Mouse (Mus musculus): ENCODE data around the gene Elof1.
"Not testable (repeated sequence)": the region's sequence is repeated elsewhere in the genome, so short reads cannot be mapped to it uniquely, and the experiment has no call there.

The Elof1 gene

DNA sequence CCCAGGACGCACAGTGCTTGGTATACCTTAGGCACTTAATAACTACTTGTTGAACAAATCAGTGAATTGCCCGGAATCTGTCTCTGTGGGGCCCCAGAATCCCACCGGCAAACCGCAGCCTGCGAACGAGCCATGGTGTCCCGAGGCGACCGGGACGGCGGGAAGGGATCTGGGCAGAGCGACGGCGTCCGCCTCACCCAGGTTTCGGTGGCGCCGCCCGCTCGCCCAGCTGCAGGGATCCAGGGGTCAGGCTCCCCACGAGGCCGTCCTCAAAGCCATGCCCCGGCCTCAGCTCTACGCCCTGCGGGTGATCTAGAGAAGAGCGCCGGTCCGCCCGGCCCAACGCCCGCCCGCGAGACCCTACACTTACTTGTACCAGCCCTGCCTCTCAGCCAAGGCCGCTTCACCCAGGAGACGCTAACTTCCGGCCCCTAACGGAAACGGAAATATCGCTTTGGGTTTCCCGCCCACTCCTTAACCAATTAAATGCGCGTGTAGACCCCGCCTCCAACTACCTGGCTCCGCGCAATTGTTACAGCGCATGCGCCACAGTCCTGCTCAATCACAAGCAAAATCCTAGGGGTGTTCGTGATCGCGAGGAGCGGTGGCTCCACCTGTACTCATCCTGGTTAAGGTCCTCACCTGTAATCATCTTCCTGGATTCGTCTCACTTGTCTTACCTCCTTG, at the start of gene Elof1:
TSS of gene Elof1 (minus strand) at position 433 of the 687 bp plus-strand sequence.
- peak; percentile 84 for DNase-seq (ENCODE audit: low spot score)

DNA sequence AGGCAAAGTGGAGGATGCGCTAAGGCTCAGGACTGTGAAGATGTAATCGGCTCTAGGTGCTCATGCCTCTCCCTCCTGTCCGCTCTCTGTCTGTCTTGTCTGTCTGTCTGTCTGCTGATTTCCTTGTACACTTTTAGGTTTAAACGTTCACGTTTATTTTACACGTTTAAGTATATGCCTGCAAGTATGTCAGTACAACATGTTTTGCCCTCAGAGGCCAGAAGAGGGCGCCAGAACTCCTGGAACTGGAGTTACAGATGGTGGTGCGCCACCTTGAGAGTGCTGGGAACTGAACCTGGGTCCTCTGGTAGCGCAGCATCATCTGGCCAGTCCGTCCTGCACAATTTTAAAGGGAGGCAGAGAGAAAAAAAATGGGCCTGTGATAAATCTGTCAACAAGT, 49.7 kb upstream of the Elof1 start:
- DNase-seq (ENCODE audit: low spot score), result no peak

DNA sequence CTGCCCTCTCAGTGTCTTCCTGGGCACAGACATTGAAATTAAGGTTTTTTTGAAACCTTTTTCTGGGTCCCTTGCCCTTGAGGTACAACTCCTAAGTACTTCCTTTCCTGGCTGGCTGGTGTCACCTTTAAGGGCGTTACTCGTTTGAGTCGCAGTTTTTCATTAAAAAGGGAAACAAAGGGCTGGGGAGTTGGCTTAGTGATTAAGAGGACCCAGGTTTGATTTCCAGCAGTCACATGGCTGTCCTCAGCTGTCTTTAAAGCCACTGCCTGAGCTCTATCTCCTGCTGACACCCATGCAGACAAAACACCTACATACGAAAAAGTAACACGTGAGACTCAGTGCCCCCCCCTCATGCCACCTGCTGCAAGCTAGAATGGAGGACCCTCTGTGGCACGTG, 49.0 kb upstream of the Elof1 start:
- no peak for DNase-seq (ENCODE audit: low spot score)

DNA sequence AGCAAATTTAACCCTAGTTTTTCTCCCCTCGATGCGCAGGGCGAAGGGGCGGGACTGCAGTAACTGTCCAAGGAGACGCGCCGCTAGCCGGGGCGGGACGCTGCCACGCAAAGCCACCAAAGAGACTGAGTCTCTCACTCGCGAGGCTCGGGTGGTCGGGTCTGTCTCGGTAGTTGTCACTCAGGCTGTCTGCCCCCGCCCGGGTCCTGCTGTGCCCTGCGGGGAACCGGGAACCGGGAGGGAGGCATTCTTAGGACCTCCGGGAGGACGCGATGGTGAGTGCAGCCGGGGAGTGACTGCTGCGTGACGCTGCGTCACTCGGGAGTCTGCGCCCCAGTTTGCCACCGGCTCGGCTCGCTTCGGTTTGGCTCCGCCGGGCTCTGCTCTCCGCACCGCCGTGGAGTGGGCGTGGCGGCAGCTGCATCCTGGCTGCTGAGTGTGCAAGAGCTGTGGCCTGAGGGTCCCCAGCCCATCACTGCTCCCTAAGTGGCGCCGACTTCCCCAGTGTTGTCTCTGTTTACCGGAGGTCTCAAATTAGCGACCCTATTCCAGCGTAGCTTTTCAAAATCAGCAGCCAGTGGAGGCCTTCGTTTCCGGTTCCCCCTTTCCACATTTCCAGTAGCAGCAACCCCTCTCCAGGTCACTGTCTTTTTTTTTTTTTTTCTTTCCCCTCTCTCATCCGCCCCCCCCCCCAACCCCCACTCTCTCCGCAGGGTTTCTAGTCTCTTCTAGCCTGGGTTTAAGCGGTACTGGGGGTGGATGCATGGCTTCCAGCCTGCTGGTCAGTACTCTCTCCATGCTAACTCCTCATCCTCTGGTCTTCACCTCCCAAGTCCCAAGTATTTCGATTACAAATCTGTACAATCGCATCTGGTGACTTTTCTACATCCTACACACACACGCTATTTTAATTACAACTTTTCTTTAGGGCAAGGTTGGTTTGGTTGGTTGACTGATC, 48.0 kb upstream of the Elof1 start:
- peak; percentile 9 for DNase-seq (ENCODE audit: low spot score)

DNA sequence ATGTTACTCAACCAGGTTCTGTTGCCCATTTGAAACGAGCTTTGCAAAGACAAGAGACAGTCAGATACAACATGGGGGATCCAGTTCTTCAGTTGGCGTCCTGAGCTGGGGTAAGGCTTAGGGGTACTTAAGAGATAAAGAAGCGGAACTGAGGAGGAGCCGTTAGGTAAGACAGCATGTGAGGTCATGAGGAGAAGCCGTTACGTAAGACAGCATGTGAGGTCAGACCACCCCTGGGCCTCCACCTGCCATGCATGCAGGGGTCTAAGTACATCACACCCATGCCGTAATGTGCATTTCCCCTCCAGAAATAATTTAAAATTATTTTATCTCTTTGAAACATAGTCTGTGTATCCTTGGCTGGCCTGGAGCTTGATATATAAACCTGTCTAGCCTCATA, 45.9 kb upstream of the Elof1 start:
- no peak for DNase-seq (ENCODE audit: low spot score)

DNA sequence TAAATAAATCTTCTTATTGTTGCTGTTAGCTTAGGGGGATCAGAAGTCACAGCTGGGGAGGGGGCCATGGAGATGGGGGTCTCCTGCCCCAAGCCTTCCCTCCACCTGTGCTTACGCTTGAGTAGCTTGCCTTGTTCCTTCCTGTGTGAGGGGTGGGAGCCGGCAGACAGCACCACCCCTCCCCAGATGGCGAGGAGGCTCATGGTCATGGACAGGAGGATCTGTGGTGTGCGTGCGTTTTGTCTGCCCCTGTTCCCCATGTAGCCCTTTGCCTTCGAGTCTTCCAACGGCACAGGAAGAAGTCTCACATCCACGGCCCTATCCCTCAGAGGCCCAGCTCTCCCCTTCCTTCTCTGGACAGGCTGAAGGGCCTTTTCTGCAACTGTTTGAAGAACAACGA, 45.3 kb upstream of the Elof1 start:
- DNase-seq (ENCODE audit: low spot score), result no peak

DNA sequence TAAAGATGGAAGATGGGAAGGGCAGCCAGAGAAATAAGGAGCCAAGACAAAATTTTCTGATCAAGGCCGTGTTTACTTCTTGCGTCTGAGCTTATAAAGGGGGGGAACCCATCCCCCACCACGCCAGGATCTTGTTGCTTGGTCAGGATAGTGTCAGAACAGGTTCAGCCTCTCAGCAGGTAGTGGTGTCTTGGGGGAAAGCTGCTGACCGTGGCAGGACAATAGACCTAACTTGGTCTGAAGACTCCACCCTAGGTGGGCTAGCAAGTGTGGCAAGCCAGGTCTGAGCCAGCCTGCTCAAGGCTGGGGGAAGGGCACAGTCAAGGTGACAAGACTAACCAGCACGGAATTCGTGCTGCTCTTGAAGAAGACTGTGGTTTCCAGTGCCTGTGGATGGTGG, 44.3 kb upstream of the Elof1 start:
- DNase-seq (ENCODE audit: low spot score), result no peak

DNA sequence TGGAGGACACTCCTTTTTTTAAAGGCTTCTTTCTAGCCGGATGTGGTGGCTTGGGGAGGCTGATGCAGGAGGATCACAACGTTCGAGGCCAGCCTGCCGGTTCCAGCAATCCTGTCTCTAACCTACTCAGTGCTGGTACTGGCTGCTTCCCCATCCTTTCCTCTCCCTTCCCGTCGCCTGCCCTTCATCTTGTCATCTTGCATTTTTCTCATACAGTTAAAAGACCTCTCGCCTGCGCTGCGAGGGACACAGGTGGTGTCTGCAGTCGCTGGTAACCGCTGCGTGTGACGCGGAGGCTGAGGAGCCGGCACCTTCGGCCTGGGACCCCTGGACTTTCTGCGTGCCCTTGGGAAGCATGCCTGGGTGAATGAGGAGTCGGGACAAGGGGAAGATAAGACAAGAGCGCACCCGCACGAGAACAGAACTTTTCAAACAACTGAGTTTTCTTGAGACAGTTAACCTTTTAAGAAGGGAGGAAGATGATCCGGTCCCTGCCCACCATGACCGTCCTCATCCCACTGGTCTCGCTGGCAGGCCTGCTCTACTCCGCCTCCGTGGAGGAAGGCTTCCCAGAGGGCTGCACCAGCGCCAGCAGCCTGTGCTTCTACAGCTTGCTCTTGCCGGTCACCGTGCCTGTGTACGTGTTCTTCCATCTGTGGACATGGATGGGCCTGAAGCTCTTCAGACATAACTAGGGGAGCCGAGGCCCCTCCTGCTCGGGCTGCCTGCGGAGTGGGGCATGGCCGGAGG, 40.7 kb upstream of the Elof1 start:
- DNase-seq (ENCODE audit: low spot score), result peak; percentile 6

DNA sequence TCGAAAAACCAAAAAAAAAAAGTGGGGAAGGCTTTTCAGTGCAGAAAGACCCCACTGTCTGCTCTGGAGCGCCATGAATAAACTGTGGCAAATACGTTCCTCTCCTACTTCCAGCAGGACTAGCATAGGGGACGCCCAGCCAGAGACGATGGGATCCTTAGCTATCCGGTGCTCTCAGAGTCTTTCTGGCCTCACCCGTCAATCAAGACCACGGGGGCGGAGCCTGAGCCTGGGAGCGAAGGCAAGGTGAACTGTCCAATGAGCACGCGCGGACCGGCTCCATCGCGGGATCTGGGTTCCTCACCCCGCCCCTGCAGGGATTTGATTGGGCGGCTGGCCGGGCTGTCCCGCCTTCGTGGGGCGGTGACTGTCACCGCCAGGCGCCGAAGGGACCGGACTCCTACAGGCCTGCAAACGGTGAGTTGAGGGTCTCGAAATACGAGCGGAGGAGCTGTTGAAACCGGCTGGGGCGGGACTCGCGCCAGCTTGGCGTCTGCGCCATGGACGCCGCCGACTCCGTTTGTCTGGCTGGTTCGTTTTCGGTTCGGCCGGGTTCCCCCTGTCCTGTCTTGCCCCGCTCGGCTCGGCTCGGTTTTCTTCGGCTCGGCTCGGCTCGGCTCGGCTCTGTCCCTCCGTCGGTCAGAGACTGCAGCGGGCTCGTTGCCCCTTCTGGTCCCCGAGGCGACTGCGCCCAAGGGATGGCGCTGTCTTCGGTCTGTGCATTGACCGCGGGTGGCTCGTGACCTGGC, 39.7 kb upstream of the Elof1 start, which contains the start of gene Pigyl:
TSS of gene Pigyl (plus strand) at position 350 of the 749 bp plus-strand sequence.
- peak; percentile 96 for DNase-seq (ENCODE audit: low spot score)

DNA sequence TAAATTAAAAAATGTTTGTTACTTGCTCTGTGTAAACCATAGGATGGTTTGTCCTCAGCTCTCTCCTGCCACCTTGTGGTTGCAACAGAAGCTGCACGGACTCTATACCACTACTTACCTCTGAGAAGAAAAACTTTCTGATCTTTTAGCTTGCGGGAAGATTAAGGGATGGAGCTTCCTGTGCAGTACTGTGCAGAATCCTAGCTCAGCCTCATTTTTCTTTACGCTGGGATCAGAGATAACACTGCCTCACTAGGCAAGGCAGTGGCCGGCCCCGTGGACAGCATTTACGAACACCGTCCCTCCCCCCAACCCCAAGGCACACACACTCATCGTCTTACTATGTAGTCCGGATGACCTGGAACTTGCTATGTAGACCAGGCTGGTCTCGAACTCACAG, 38.6 kb upstream of the Elof1 start:
- DNase-seq (ENCODE audit: low spot score), result peak; percentile 52

DNA sequence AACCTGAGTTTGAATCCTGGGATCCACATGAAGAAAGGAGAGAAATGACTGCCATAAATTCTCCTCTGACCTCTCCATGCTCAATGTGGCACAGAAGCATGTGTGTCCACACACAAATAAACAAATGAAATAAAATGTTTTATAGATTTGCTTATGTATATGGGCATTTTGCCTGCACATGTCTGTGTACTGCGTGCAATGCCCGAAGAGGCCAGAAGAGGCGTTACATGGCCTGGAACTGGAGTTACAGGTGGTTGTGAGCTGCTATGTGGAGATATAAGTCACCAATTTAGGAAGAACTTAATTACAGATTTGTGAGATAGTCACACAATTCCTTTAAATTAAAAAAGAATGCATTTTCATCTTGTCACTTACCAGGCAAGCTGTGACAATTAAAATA, 36.8 kb upstream of the Elof1 start:
- no peak for DNase-seq (ENCODE audit: low spot score)

DNA sequence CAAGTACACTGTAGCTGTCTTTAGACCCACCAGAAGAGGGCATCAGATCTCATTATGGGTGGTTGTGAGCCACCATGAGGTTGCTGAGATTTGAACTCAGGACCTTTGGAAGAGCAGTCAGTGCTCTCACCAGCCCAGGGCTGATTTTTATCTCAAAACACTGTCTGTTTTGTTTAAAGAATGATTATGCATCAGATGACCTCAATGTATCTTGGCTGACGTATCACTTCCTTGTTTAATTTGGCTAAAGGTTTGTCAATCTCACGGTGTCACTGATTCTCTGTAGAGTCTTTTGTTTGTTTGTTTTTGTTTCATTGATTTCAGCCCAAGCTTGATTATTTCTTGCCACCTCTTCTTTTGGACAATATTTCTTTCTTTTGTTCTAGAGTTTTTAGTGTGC, 34.0 kb upstream of the Elof1 start:
- no peak for DNase-seq (ENCODE audit: low spot score)

DNA sequence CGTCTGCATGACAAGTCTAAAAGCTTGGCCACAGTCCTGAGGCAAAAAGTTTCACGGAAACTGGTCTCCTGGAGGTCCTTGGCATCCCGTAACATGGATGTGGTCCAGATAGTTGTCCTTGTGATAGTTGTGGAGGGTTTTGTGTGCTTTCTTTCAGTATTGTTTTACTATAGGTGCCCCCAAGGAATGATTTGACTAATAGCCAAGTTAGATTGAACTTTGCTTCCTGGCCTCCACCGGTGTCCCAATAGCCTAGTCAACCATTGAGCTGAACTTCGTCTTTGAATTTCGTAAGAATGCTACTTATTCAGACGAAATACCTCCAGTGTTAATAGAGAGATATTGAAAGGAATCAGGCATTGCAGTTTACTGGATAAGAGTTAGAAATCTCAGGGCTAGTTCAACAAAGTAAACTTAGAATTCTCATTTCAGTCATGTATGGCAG, 33.3 kb upstream of the Elof1 start:
- DNase-seq (ENCODE audit: low spot score), result not testable (repeated sequence)

DNA sequence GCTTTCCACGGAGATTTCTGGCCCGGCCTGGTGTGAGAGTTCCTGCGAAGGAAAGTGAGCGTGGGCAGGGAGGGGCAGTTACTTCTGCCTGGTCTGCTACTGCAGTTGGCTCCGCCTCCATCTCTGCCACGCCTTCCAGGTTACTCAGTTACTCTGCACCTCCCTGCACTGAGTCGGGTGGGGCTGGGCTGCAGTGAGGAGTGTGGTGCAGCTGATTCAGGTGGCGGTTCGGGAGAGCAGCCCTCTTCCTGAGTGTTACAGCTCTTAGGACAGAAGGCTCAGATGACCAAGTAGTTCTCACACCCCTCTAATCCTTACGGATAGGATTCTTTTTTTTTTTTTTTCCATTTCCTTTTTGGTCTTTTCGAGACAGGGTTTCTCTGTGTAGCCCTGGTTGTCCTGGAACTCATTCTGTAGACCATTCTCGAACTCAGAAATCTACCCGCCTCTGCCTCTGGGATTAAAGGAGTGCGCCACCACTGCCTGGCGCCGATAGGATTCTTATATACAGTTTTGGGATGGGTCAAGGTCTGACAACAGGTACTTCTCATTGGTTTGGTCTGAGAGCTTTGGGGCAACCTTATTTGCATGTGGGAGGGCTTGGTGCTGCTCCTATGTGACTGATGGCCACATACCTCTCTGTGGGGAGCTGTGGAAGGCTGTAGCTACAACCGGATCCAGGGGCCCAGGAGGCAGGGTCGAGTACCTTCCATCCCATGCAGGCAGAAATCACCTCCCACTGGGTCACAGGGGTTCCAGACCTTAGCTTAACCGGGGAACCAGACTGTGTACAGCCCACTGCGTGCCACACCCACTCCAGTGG, 32.7 kb upstream of the Elof1 start:
- DNase-seq (ENCODE audit: low spot score), result no peak

DNA sequence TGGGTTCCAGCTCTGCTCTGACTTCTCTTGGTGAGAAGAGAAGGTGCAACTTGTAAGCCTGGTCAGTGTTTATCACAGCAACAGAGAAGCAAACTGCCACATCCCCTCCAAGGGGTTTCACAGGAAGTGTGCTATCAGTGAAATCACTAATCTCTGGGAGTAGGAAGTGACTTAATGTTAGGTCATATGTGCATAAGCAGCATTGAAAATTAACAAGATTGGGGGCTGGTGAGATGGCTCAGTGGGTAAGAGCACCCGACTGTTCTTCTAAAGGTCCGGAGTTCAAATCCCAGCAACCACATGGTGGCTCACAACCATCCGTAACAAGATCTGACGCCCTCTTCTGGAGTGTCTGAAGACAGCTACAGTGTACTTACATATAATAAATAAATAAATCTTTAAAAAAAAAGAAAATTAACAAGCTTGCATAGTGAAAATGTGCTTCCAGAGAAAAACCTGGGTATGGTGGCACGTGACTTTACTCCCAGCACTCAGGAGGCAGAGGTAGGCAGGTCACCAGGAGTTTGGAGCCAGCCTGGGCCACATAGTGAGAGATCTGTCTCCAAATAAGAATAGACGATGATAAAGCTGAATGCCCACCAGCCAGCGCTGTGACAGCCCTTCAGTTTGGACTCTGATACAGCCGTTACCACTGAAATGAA, 27.5 kb upstream of the Elof1 start:
- no peak for DNase-seq (ENCODE audit: low spot score)

DNA sequence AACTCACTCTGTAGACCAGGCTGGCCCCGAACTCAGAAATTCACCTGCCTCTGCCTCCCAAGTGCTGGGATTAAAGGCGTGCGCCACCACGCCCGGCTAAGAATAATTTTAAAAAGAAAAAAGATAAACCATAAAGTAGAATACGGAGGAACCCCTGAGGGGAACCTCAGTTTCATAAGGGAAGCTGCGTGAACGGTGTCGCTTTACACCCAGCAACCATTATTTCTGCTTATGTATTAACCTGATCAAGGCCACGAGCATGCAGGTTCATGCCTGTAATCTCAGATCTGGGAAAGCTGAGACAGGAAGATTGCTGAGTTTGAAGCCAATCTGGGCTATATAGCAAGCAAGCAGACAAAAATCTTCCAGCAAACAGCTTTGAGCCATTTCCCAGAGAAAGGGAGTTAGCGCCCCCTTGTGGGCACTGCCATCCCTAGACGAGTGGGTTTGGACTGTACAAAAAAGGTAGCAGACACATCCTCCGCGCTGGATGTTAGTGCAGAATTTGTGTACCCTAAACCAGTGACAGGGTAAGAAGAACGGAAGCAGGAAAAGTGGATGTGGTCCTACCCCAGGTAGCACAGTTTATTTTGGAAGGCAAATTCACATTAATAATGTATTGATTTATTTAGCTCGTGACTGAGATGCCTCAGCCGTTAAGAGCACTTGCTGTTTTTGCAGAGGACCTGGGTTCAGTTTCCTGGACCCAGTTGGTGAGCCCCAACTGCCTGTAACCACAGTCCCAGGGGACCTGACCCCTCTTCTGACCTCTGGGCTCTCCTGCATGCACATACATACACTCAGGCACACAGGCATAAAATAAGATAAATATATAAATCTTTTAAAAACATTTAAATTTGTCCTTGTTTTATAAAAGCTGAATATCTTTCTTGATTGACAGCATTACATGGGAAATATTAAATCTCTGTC, 26.4 kb upstream of the Elof1 start:
- peak; percentile 79 for DNase-seq (ENCODE audit: low spot score)

DNA sequence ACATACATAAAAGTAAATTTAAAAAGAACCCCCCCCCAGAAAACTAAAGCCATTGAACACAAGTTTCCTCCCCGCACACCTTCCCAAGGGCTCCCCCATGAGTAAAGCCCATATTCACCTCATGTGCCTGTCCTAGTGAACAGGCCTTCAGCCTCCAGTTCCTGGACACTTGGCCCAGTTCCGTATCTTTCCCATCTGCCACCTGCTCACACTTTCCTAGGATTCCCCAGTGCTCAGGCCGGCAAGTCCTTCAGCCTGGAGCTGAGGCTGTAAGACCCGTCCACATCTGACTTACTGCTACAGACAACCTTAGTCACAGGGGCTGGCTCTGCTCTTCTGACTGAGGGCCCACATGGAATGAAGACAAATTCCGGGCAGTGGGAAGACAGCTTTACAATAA, 22.8 kb upstream of the Elof1 start:
- no peak for DNase-seq (ENCODE audit: low spot score)

DNA sequence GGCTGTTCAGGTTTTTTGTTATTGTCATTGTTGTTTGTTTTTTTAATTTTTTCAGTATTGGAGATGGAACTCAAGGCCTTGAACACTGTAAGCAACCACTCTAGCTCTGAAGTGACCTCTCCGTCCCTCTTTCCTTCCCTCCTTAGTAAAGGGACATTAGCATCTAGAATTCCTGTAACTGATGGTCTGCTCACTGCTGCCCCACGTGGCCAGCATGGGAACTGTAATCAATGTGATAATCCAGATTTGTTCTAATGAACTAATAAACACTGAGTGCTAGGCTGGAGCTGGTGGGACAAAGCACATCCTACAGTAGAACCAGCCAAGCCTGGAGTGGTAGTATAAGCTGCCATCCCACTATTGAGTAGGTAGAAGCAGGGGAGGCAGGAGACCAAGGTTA, 21.5 kb upstream of the Elof1 start:
- peak; percentile 21 for DNase-seq (ENCODE audit: low spot score)
